Mouse (Mus musculus): ENCODE measurements at regions not wholly inside any gene's neighbourhood (a gene's known extent, or its start where the extent isn't known, plus 50 kb on each side); places are given as distances from the start of the nearest gene placed in this dataset.
"Not testable (repeated sequence)": the region's sequence is repeated elsewhere in the genome, so short reads cannot be mapped to it uniquely, and the experiment has no call there.

- DNase-seq (ENCODE audit: low spot score), result no peak
Observed at GRCm38 (mm10) chr9:9606322-9606721, 367.4 kb upstream of the Arhgap42 start.

GRCm38 (mm10) chr9:9591263-9591662 lies 352.4 kb upstream of the Arhgap42 start:
- no peak for DNase-seq (ENCODE audit: low spot score)

GRCm38 (mm10) chr9:9583011-9583605 lies 344.2 kb upstream of the Arhgap42 start:
- no peak for DNase-seq (ENCODE audit: low spot score)

- DNase-seq (ENCODE audit: low spot score), result no peak
Observed at GRCm38 (mm10) chr9:9582301-9583010, 343.6 kb upstream of the Arhgap42 start.

- no peak for DNase-seq (ENCODE audit: low spot score)
Observed at GRCm38 (mm10) chr9:9568040-9568649, 329.2 kb upstream of the Arhgap42 start.

- no peak for DNase-seq (ENCODE audit: low spot score)
Observed at GRCm38 (mm10) chr9:9564551-9564950, 325.6 kb upstream of the Arhgap42 start.

- no peak for DNase-seq (ENCODE audit: low spot score)
Observed at GRCm38 (mm10) chr9:9548657-9549056, 309.8 kb upstream of the Arhgap42 start.

- peak; percentile 3 for DNase-seq (ENCODE audit: low spot score)
Observed at GRCm38 (mm10) chr9:9547570-9547969, 308.7 kb upstream of the Arhgap42 start.

GRCm38 (mm10) chr9:9547121-9547520 lies 308.2 kb upstream of the Arhgap42 start:
- DNase-seq (ENCODE audit: low spot score), result no peak

GRCm38 (mm10) chr9:9500345-9500744 lies 261.4 kb upstream of the Arhgap42 start:
- no peak for DNase-seq (ENCODE audit: low spot score)

GRCm38 (mm10) chr9:9493594-9494182 lies 254.8 kb upstream of the Arhgap42 start:
- DNase-seq (ENCODE audit: low spot score), result no peak

GRCm38 (mm10) chr9:9477145-9477544 lies 238.2 kb upstream of the Arhgap42 start:
- DNase-seq (ENCODE audit: low spot score), result no peak

- no peak for DNase-seq (ENCODE audit: low spot score)
Observed at GRCm38 (mm10) chr9:9475009-9475744, 236.3 kb upstream of the Arhgap42 start.

- no peak for DNase-seq (ENCODE audit: low spot score)
Observed at GRCm38 (mm10) chr9:9444213-9444612, 205.3 kb upstream of the Arhgap42 start.

- DNase-seq (ENCODE audit: low spot score), result no peak
Observed at GRCm38 (mm10) chr9:9420326-9420725, 181.4 kb upstream of the Arhgap42 start.

GRCm38 (mm10) chr9:9412460-9413181 lies 173.7 kb upstream of the Arhgap42 start:
- no peak for DNase-seq (ENCODE audit: low spot score)

GRCm38 (mm10) chr9:9394190-9394589 lies 155.3 kb upstream of the Arhgap42 start:
- DNase-seq (ENCODE audit: low spot score), result not testable (repeated sequence)

- DNase-seq (ENCODE audit: low spot score), result no peak
Observed at GRCm38 (mm10) chr9:9376650-9377189, 137.8 kb upstream of the Arhgap42 start.

- DNase-seq (ENCODE audit: low spot score), result peak; percentile 37
Observed at GRCm38 (mm10) chr9:9375304-9375904, 136.5 kb upstream of the Arhgap42 start.

- peak; percentile 6 for DNase-seq (ENCODE audit: low spot score)
Observed at GRCm38 (mm10) chr9:9372594-9372993, 133.7 kb upstream of the Arhgap42 start.

- DNase-seq (ENCODE audit: low spot score), result no peak
Observed at GRCm38 (mm10) chr9:9368731-9369130, 129.8 kb upstream of the Arhgap42 start.

All from ovary, postnatal 36 days (tissue).